Mouse (Mus musculus) right cerebral cortex, postnatal 10 days (tissue): ENCODE results near the gene S1pr1.

Experiments
- DNase-seq, 2 experiments: peaks; one replicate each; pipeline ENCODE4 v3.0.0; 2021; ENCODE audit warnings: low spot score in 2 of 2

The S1pr1 gene

GRCm38 (mm10) chr3:115711924-115712807 is 2.7 kb downstream of the S1pr1 start:
- no peak for DNase-seq

- no peak for DNase-seq
These were observed 3.5 kb downstream of the S1pr1 start for GRCm38 (mm10) chr3:115711393-115711792.

- no peak for DNase-seq
These were observed 4.8 kb downstream of the S1pr1 start for GRCm38 (mm10) chr3:115710051-115710450.

- DNase-seq = no peak
These were observed 5.7 kb downstream of the S1pr1 start for GRCm38 (mm10) chr3:115709118-115709574.

- DNase-seq = no peak
These were observed 8.1 kb downstream of the S1pr1 start for GRCm38 (mm10) chr3:115706736-115707135.

GRCm38 (mm10) chr3:115704254-115704908 is 10.5 kb downstream of the S1pr1 start:
- no peak for DNase-seq

GRCm38 (mm10) chr3:115703720-115704119 is 11.2 kb downstream of the S1pr1 start:
- no peak for DNase-seq

GRCm38 (mm10) chr3:115702089-115702488 is 12.8 kb downstream of the S1pr1 start:
- DNase-seq = no peak

- DNase-seq = no peak
These were observed 19.5 kb downstream of the S1pr1 start for GRCm38 (mm10) chr3:115695194-115695891.

- DNase-seq = no peak
These were observed 20.7 kb downstream of the S1pr1 start for GRCm38 (mm10) chr3:115694168-115694567.

GRCm38 (mm10) chr3:115693390-115693789 is 21.5 kb downstream of the S1pr1 start:
- DNase-seq = no peak

- no peak for DNase-seq
These were observed 22.0 kb downstream of the S1pr1 start for GRCm38 (mm10) chr3:115692857-115693256.

GRCm38 (mm10) chr3:115692384-115692783 is 22.5 kb downstream of the S1pr1 start:
- DNase-seq = no peak

- DNase-seq = no peak
These were observed 25.0 kb downstream of the S1pr1 start for GRCm38 (mm10) chr3:115689920-115690319.

- peak; percentile 33 to 38 for DNase-seq
These were observed 25.5 kb downstream of the S1pr1 start for GRCm38 (mm10) chr3:115689352-115689751.

- no peak for DNase-seq
These were observed 27.1 kb downstream of the S1pr1 start for GRCm38 (mm10) chr3:115687821-115688220.

- no peak for DNase-seq
These were observed 32.4 kb downstream of the S1pr1 start for GRCm38 (mm10) chr3:115682328-115683088.

GRCm38 (mm10) chr3:115681184-115681583 is 33.7 kb downstream of the S1pr1 start:
- DNase-seq = no peak

GRCm38 (mm10) chr3:115679022-115679421 is 35.9 kb downstream of the S1pr1 start:
- no peak for DNase-seq

- DNase-seq = no peak
These were observed 39.0 kb downstream of the S1pr1 start for GRCm38 (mm10) chr3:115675546-115676535.
